Mouse (Mus musculus): ENCODE measurements around the gene Actrt3.

DNA sequence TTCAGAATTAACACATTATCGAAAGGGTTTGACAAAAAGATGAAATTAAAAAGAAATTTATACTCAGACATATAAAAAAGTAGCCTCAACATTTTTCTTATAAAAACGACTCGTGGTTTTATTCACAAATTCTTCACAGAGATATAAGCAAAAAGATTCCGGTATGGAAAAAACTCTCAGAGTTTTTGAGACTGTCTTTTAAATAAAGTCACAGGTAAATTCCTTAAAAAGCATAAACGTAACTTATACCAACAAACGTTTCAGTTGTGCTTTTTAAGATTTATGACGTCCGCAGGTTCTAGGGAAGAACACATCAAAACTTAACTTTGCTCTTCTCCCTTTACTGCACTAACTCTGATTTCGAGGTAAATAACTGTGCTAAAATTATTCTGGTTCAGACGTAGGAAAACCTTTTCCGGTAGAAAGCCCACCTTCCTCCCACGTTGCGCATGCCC is 1.9 kb upstream of the Actrt3 start:
- TF ChIP-seq EP300 (IDR thresholded peaks at IDR 0.05; ENCODE audit: insufficient read depth, low read depth, low read length) = no peak
- no peak for TF ChIP-seq CTCF (IDR thresholded peaks at IDR 0.05)

Measured in heart, adult 2 months (tissue).